Mouse (Mus musculus) T-helper 1 cell (primary cell): ENCODE results near the gene Fsd1.

Experiments
- in situ Hi-C: fragments of 300-600 bp; cut with MboI, MseI; formaldehyde crosslinking; loops from one replicate; pipeline ENCODE4 v1.15.1; 2025; ENCODE audit warnings: high pct_unique_total_duplicates

The Fsd1 gene

DNA sequence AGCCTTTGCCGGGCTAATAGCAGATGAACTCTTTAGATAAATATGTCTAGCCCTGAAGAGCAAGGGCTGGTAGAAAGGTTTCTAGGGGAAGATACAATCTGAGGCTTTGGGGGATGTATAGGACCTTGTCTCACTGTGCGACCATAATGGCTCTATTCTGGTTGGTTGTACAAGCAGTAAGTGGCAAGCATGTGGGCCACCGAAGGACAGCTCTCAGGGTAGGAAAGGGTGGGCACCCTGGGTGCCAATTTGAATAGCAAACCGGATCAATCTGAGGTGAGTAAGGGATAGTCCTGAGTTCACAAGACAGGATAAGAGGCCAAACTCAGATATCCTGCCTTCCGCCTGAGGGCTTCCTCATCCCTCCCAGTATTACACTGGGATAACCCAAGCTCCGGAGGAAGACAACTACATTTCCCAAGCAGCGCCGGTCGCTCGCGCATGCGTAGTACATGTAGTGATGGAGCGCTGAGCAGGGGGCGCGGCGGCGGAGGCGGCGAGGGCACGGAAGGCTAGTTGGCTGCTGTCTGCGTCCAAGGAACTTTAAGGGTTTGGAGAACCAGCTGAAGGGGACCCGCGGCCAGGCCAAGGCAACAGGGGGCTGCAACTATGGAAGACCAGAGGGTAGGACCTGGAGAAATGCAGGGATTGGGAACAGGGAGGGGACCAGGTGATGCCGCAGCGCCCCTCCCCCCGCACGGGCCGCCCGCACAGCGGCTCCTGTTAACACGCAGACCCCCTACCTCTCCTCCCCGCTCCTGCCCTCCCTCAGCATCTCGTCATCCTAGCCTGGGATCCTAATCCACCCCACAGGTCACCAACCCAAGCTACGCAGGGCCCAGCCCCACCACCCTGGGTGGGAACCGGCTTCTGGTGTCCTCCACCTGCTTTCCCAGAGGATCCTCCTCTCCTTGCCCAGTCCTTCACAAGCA is at the start of gene Fsd1:
Gene Fsd1 (plus strand): TSS at position 480 of the 932 bp plus-strand sequence.
- in situ Hi-C loops, result no loop called here

- in situ Hi-C loops, result loop anchor here (10.0 kb wide), 1 partner anchor 240 kb away; no protein-coding TSS in a partner anchor
Observed at GRCm38 (mm10) chr17:55944387-55944865, 41.9 kb upstream of the Fsd1 start.

GRCm38 (mm10) chr17:55944866-55945682 is 41.2 kb upstream of the Fsd1 start:
- in situ Hi-C loops, result loop anchor here (10.0 kb wide), 1 partner anchor 240 kb away; no protein-coding TSS in a partner anchor

- in situ Hi-C loops, result loop anchor here (10.0 kb wide), 1 partner anchor 241 kb away; no protein-coding TSS in a partner anchor
Observed at GRCm38 (mm10) chr17:55945696-55946095, 40.6 kb upstream of the Fsd1 start.

GRCm38 (mm10) chr17:55948647-55949046 is 37.7 kb upstream of the Fsd1 start:
- in situ Hi-C loops, result loop anchor here (10.0 kb wide), 1 partner anchor 244 kb away; no protein-coding TSS in a partner anchor

GRCm38 (mm10) chr17:55949400-55949799 is 36.9 kb upstream of the Fsd1 start, which contains the start of gene Zfp119b:
Gene Zfp119b (minus strand): TSS chr17:55949500.
- in situ Hi-C loops, result loop anchor here (10.0 kb wide), 1 partner anchor 245 kb away; no protein-coding TSS in a partner anchor

DNA sequence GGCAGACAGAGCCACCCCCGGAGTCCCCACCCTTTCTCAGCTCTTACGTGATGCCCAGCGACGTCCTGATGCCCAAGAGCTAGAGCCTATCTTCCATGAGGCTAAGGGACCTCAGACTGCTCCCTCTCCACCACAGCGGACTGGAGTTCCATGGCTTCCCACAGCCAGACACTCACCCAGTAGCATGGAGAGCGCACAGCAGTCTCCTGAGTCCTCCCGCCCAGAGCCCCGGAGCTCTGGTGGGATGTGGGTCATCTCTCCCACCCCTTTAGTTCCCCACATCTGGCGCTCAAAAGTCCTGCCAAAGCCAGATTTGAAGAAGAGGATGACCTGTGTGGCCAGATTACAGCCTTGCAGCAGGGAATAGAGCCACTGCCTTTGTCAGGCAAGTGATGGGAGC is 35.7 kb upstream of the Fsd1 start:
- in situ Hi-C loops, result no loop called here

DNA sequence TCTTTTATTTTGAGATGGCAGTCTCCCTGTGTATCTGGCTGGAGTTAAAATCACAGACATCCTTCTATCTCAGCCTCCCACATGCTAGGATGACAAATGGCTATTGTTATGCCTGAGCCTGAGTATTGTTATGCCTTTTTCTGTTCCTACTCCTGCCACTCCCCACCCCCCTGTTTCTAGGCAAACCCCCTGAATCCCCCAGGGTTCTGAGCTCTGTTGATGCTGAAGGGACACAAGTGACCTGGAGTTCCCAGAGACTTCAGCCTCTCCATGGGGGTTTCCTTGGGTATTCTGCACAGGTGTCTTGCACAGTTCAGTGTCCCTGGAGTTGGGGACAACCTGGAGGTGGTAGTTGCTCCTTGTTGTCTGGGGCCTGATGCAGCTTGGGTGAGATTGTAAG is 34.3 kb upstream of the Fsd1 start:
- in situ Hi-C loops, result no loop called here

DNA sequence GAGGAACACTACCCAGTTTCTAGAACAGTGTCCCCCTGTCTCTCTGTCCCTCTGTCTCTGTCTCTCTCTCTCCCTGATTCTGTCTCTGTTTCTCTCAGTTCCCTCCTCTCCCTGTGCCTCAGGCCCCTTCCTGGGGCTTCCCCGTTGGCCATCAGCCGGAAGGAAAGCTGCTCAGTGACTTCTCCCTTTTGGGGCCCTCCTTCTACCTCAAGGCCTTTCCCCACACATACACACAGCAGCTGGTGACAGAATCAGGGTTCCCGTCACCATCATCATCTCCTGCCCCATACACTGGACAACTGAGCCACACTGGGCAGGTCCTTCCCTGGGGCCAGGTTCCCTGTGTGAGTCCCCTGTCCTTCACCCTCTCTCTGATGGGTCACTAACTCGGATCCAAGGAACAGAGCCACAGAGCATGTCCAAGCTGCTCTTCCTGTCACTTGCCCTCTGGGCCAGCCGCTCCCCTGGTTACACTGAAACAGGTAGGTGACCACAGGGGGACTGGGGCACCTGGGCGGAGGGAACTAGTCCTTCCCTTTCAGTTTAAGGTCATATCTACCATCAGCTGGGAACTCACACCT is 33.8 kb upstream of the Fsd1 start, which contains the start of gene Ebi3:
Gene Ebi3 (plus strand): TSS at position 194 of the 581 bp plus-strand sequence.
- in situ Hi-C loops, result no loop called here

DNA sequence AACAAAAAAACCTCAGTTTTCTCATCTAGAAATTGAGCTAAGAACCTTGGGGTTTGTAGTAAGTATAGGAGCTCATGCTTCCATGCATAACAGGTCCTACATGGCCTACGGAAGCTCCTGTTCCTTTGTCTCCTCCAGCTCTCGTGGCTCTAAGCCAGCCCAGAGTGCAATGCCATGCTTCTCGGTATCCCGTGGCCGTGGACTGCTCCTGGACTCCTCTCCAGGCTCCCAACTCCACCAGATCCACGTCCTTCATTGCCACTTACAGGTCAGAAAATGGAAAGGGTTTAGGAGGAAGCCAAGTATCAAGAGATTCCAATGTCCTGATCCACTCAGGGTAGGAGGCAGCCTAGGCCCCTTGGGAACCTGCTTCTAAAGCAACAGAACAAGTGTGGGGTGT is 32.6 kb upstream of the Fsd1 start:
- in situ Hi-C loops, result no loop called here

DNA sequence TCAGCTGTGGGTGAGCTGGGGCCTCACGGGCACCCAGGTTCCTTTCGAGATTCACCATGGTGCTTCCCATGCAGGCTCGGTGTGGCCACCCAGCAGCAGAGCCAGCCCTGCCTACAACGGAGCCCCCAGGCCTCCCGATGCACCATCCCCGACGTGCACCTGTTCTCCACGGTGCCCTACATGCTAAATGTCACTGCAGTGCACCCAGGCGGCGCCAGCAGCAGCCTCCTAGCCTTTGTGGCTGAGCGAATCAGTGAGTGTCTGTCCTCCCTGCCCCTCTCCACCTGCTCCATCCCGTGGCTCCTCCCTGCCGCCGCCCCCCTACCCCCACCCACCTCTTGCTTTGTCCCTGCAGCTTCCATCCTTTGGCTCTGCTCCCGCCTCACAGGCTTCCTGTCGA is 32.1 kb upstream of the Fsd1 start:
- in situ Hi-C loops, result no loop called here

DNA sequence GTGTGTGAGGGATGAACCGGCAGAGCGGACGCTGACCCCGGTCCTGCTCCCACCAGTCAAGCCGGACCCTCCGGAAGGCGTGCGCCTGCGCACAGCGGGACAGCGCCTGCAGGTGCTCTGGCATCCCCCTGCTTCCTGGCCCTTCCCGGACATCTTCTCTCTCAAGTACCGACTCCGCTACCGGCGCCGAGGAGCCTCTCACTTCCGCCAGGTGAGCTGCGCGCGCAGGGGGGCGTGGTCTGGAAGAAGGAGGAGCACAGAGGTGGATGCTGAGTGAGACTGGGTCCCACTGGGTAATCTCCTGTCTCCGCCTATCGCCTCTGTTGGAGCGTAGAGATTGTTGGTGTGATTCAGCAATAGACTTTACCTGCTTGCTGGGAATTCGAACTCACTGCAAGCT is 30.2 kb upstream of the Fsd1 start:
- in situ Hi-C loops, result no loop called here

DNA sequence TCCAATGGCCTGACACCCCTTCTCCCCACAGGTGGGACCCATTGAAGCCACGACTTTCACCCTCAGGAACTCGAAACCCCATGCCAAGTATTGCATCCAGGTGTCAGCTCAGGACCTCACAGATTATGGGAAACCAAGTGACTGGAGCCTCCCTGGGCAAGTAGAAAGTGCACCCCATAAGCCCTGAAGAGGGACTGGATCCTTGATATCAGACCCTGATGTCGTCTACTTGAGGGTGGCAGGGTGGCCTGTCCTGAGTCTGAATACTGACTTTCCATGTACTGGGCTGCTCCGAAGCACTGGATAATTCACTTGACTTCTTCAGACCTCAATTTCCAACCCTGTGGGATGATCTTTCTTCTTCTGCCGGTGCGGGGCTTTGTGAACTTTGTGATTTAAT is 29.7 kb upstream of the Fsd1 start:
- in situ Hi-C loops, result no loop called here

GRCm38 (mm10) chr17:55957168-55957567 is 29.1 kb upstream of the Fsd1 start:
- in situ Hi-C loops, result no loop called here

- in situ Hi-C loops, result no loop called here
Observed at GRCm38 (mm10) chr17:55957726-55958583, 28.4 kb upstream of the Fsd1 start.

DNA sequence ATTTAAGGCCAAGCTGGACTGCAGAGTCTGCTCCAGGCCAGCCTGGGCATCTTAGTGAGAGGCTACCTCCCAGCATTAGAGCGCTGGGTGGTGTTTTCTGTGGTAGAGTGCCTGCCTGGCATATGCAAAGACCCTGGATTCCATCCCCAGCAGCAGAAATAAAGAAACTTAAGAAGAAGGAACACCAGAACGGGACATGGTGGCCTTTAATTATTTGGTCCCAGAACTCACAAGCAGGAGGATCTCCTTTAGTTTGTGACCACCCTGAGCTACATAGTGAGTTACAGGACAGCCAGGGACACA is 27.8 kb upstream of the Fsd1 start:
- in situ Hi-C loops, result no loop called here

- in situ Hi-C loops, result no loop called here
Observed at GRCm38 (mm10) chr17:55958918-55959728, 27.2 kb upstream of the Fsd1 start, which contains the start of gene Yju2. Gene Yju2 (plus strand): TSS chr17:55959099.

DNA sequence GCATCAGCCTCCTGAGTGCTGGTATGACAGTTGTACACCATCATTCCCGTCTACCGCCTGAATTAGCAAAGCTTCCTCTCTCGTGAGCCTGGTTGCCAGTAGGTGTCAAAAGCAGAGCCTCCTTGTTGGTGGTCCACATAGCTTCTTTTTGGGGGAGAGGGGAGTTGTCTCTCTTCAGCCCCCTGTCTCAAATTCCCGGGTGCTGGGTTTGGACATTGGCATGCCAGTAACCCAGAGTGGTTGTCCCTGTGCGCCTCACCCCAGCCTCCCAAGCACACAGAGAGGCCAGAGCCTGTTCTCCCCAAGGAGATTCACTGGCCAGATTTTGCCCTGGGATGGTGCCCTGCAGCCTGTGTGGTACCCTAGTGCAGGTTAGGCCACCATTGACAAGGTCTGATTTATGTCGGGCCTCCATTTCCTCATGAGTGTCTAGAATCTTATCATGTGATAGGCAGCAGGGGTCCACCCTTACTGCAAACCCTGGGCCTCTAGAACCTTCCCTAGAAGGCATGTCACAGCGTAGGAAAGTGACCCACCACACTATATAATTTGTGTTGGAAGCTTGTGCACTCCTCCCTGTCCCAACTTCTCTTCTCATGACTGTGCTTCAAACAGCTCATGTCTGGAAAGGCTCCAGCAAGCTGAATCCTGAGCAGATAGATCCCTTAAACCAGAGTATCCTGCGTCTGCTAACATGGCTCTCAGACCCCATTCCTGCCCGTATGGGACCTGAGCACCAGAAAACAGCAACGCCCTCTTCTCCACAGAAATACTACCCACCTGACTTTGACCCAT is 26.2 kb upstream of the Fsd1 start:
- in situ Hi-C loops, result loop anchor here (10.0 kb wide), 1 partner anchor 55 kb away; no protein-coding TSS in a partner anchor

- in situ Hi-C loops, result loop anchor here (10.0 kb wide), 1 partner anchor 54 kb away; no protein-coding TSS in a partner anchor
Observed at GRCm38 (mm10) chr17:55960791-55961190, 25.5 kb upstream of the Fsd1 start.
